9 mouse cellular contexts compared by ENCODE assay signal in genomic region chrX:158043057-158043843, GRCm38 (mm10). TPM values are rescaled to one million over a fixed set of nuclear protein-coding genes. Genes with fewer than 3 reads are reported as not detected.
A peak's percentile ranks its signal among the peaks of the same experiment; 100 is the strongest.
DNase-seq lines count a peak whose midpoint lies in the region; ATAC-seq and TF ChIP-seq lines count a peak whose summit lies in the region.
"Had no signal": no experiment of that assay in that cellular context is flagged by ENCODE, and none has a peak within 500 bp of the region (broad histone marks: within the 10 kb centered on the region; RNA-seq: fewer than 3 reads in every experiment).

Gene Cnksr2, minus strand, starts transcription at chrX:158043294.

- H3K27ac ChIP-seq in bone marrow macrophage, adult 2 months (ENCODE audit: insufficient read depth, low read depth, low read length) = no peak within 1 kb of the TSS
- H3K27ac ChIP-seq in forebrain, embryonic 10.5 days = peak within 1 kb of the TSS; percentile 86
- peak within 1 kb of the TSS; percentile 83 for H3K27ac ChIP-seq in hindbrain, embryonic 15.5 days (replicated peaks)
- peak within 1 kb of the TSS; percentile 72 for H3K27ac ChIP-seq in midbrain, embryonic 12.5 days (replicated peaks)

- intact Hi-C loops in left cerebral cortex, postnatal 25 days (cut with DNase I) = loop anchor here (2.0 to 10.0 kb wide), 4 partner anchors 349 to 880 kb away; no protein-coding TSS in a partner anchor

- H3K4me2 ChIP-seq in hindbrain, embryonic 15.5 days = peak within 1 kb of the TSS; percentile 63
- peak within 1 kb of the TSS; percentile 59 for H3K4me2 ChIP-seq in midbrain, embryonic 12.5 days (replicated peaks)

- no peaks in the 10 kb centered on the region for H3K36me3 ChIP-seq in forebrain, embryonic 10.5 days (replicated peaks)
- H3K36me3 ChIP-seq in hindbrain, embryonic 15.5 days = no peaks in the 10 kb centered on the region
- H3K36me3 ChIP-seq in midbrain, embryonic 12.5 days = no peaks in the 10 kb centered on the region

- WGBS in forebrain, embryonic 10.5 days = 19% methylated on average over 91 of the region's 99 CpGs
- 15% methylated on average over 49 of the region's 99 CpGs for whole genome bisulfite sequencing in hindbrain, embryonic 15.5 days
- 27% methylated on average over 19 of the region's 99 CpGs for WGBS in midbrain, embryonic 12.5 days

- peak; percentile 84 for ATAC-seq in hindbrain, embryonic 15.5 days (ENCODE audit: low FRiP score, low read depth)
- peak; percentile 84 for ATAC-seq in midbrain, embryonic 12.5 days (ENCODE audit: low FRiP score, low read depth)

- no peak for TF ChIP-seq POLR2A in bone marrow macrophage, adult 2 months (IDR thresholded peaks at IDR 0.05; ENCODE audit: borderline replicate concordance, low read depth, low read length)

- no peak for TF ChIP-seq CTCF in bone marrow macrophage, adult 2 months (IDR thresholded peaks at IDR 0.05; ENCODE audit: low read depth, low read length)

- H3K9ac ChIP-seq in hindbrain, embryonic 15.5 days = peak within 1 kb of the TSS; percentile 71
- H3K9ac ChIP-seq in midbrain, embryonic 12.5 days (replicated peaks) = peak within 1 kb of the TSS; percentile 73

- peaks cover 51% of the 10 kb centered on the region for H3K27me3 ChIP-seq in forebrain, embryonic 10.5 days (ENCODE audit: poor library complexity, severe bottlenecking)
- H3K27me3 ChIP-seq in hindbrain, embryonic 15.5 days = no peaks in the 10 kb centered on the region
- H3K27me3 ChIP-seq in midbrain, embryonic 12.5 days = no peaks in the 10 kb centered on the region

- peaks cover 4% of the 10 kb centered on the region; the same call in 1 of the 2 replicates for H3K9me3 ChIP-seq in forebrain, embryonic 10.5 days
- H3K9me3 ChIP-seq in hindbrain, embryonic 15.5 days = no peaks in the 10 kb centered on the region
- H3K9me3 ChIP-seq in midbrain, embryonic 12.5 days = no peaks in the 10 kb centered on the region

- H3K4me3 ChIP-seq in bone marrow macrophage, adult 2 months (ENCODE audit: insufficient read depth, low read length) = peak within 1 kb of the TSS; percentile 39
- peak within 1 kb of the TSS; percentile 65 for H3K4me3 ChIP-seq in forebrain, embryonic 10.5 days
- peak within 1 kb of the TSS; percentile 67 for H3K4me3 ChIP-seq in hindbrain, embryonic 15.5 days
- H3K4me3 ChIP-seq in midbrain, embryonic 12.5 days = peak within 1 kb of the TSS; percentile 61

- DNase-seq in gastrocnemius, postnatal 10 days = peak; percentile 10
- DNase-seq in gastrocnemius, postnatal 25 days = no peak
- peak; percentile 35 for DNase-seq in forebrain, embryonic 10.5 days (ENCODE audit: extremely low spot score, low spot score)
- DNase-seq in left cerebral cortex, postnatal 25 days (ENCODE audit: low spot score in 2 of 2) = peak; percentile 53 to 71
- DNase-seq in testis, postnatal 14 days (ENCODE audit: low spot score) = peak; percentile 59

- no peaks in the 10 kb centered on the region for H3K4me1 ChIP-seq in bone marrow macrophage, adult 2 months (ENCODE audit: control insufficient read depth, insufficient read depth, low read length)
- H3K4me1 ChIP-seq in forebrain, embryonic 10.5 days = no peaks in the 10 kb centered on the region; the same call in 1 of the 2 replicates
- no peaks in the 10 kb centered on the region for H3K4me1 ChIP-seq in hindbrain, embryonic 15.5 days (replicated peaks)
- no peaks in the 10 kb centered on the region for H3K4me1 ChIP-seq in midbrain, embryonic 12.5 days

RNA-seq across cellular contexts. Expression of gene Cnksr2, which starts in this region (rescaled TPM):
- total RNA-seq in gastrocnemius, postnatal 10 days (2021) = under 1 TPM; 0.56 to 0.84 TPM
- total RNA-seq in gastrocnemius, postnatal 25 days (2021) = under 1 TPM; 0.21 to 0.26 TPM
- polyA plus RNA-seq in bone marrow macrophage, adult 2 months (2012; ENCODE audit: insufficient read depth, insufficient read length, missing spikeins) = 0.12 TPM in 1 of 2 replicates, not detected in the other
- polyA plus RNA-seq in forebrain, embryonic 10.5 days (2016; fragmentation: Nextera tagmentation; extraction: Ambion mirVana) = 2.9 and 3.2 TPM in 2 replicates
- 8.9 and 9.6 TPM in 2 replicates for polyA plus RNA-seq in hindbrain, embryonic 15.5 days (2015; fragmentation: Nextera tagmentation; extraction: Ambion mirVana)
- 100 to 1,000 TPM; 224 to 234 TPM for total RNA-seq in left cerebral cortex, postnatal 25 days (2021)
- polyA plus RNA-seq in midbrain, embryonic 12.5 days (2016; fragmentation: Nextera tagmentation; extraction: Ambion mirVana) = 6.9 and 7.0 TPM in 2 replicates
- polyA plus RNA-seq: C2C12 had no signal

Comparison
In these comparisons a context has a peak if more than half of its experiments do, and no peak if none do; other contexts are left out.
1. RNA of gene Cnksr2 (total RNA-seq): 224 to 234 TPM in left cerebral cortex, postnatal 25 days; 0.56 to 0.84 TPM in gastrocnemius, postnatal 10 days and 0.21 to 0.26 TPM in gastrocnemius, postnatal 25 days; every median in the first group is over 100 times any median in the second.
2. Peak in DNase-seq in gastrocnemius, postnatal 10 days; RNA of the gene not detected or under 1 TPM.
3. Peak in every context shown above with its lines, with median percentiles within 50 percentile points of each other: H3K4me3 ChIP-seq.